Mouse (Mus musculus) liver, adult 2 months (tissue): ENCODE data around the gene Epn2.

Experiments used
- CTCF ChIP-seq: fragments of 200-500 bp; IDR thresholded peaks from 2 replicates; pipeline ENCODE4 v1.5.1; 2011; ENCODE audit warnings: low read depth, low read length, control low read depth
- POLR2A ChIP-seq: fragments of 200-500 bp; IDR thresholded peaks from 2 replicates; pipeline ENCODE4 v1.6.1; 2011; ENCODE audit warnings: low read length, control low read depth; ENCODE audit not compliant: insufficient read depth; ENCODE audit errors: extremely low read depth

GRCm38 (mm10) chr11:61545586-61545985 lies 33.9 kb downstream of the Epn2 start:
- no peak for TF ChIP-seq POLR2A
- no peak for TF ChIP-seq CTCF
